Mouse (Mus musculus): ENCODE measurements at regions not wholly inside any gene's neighbourhood (a gene's known extent, or its start where the extent isn't known, plus 50 kb on each side); places are given as distances from the start of the nearest gene placed in this dataset.
A peak's percentile ranks its signal among the peaks of the same experiment; 100 is the strongest.

GRCm38 (mm10) chr13:19474041-19474440 is 78.4 kb upstream of the Stard3nl start:
- H3K36me3 ChIP-seq (ENCODE audit: control insufficient read depth, insufficient read depth), result no peaks in the 10 kb centered on the region
- ATAC-seq, result no peak
- no peaks in the 10 kb centered on the region for H3K9me3 ChIP-seq (ENCODE audit: control insufficient read depth)
- H3K27ac ChIP-seq (ENCODE audit: low read depth, low read length), result no peak overlapping the region
- no peak overlapping the region for H3K9ac ChIP-seq (ENCODE audit: low read depth, low read length)
- H3K4me2 ChIP-seq (replicated peaks; ENCODE audit: low read depth), result no peak overlapping the region
- no peaks in the 10 kb centered on the region for H3K4me1 ChIP-seq (replicated peaks; ENCODE audit: control insufficient read depth, insufficient read depth, low read length)
- TF ChIP-seq CTCF (IDR thresholded peaks at IDR 0.05; ENCODE audit: low read depth), result no peak
- WGBS, result 82% methylated on average over 10 of the region's 10 CpGs
- no peak overlapping the region for H3K4me3 ChIP-seq (ENCODE audit: low read depth, low read length)
- no peaks in the 10 kb centered on the region for H3K27me3 ChIP-seq (replicated peaks; ENCODE audit: control insufficient read depth, insufficient read depth, low read length)

- H3K9me3 ChIP-seq (ENCODE audit: control insufficient read depth), result no peaks in the 10 kb centered on the region
- no peak overlapping the region for H3K27ac ChIP-seq (ENCODE audit: low read depth, low read length)
- no peaks in the 10 kb centered on the region for H3K27me3 ChIP-seq (replicated peaks; ENCODE audit: control insufficient read depth, insufficient read depth, low read length)
- no peaks in the 10 kb centered on the region for H3K36me3 ChIP-seq (ENCODE audit: control insufficient read depth, insufficient read depth)
- WGBS, result 84% methylated on average over 1 of the region's 1 CpGs
- H3K9ac ChIP-seq (ENCODE audit: low read depth, low read length), result no peak overlapping the region
- no peak overlapping the region for H3K4me2 ChIP-seq (replicated peaks; ENCODE audit: low read depth)
- ATAC-seq, result no peak
- no peaks in the 10 kb centered on the region for H3K4me1 ChIP-seq (replicated peaks; ENCODE audit: control insufficient read depth, insufficient read depth, low read length)
- no peak for TF ChIP-seq CTCF (IDR thresholded peaks at IDR 0.05; ENCODE audit: low read depth)
- no peak overlapping the region for H3K4me3 ChIP-seq (ENCODE audit: low read depth, low read length)
These were observed 75.1 kb upstream of the Stard3nl start for GRCm38 (mm10) chr13:19470729-19471128.

- no peaks in the 10 kb centered on the region for H3K27me3 ChIP-seq (replicated peaks; ENCODE audit: control insufficient read depth, insufficient read depth, low read length)
- no peaks in the 10 kb centered on the region for H3K36me3 ChIP-seq (ENCODE audit: control insufficient read depth, insufficient read depth)
- H3K4me2 ChIP-seq (replicated peaks; ENCODE audit: low read depth), result no peak overlapping the region
- H3K9me3 ChIP-seq (ENCODE audit: control insufficient read depth), result no peaks in the 10 kb centered on the region; the same call in 1 of the 2 replicates
- no peak overlapping the region for H3K27ac ChIP-seq (ENCODE audit: low read depth, low read length)
- no peak for TF ChIP-seq CTCF (IDR thresholded peaks at IDR 0.05; ENCODE audit: low read depth)
- 77% methylated on average over 5 of the region's 5 CpGs for WGBS
- no peak overlapping the region for H3K4me3 ChIP-seq (ENCODE audit: low read depth, low read length)
- H3K9ac ChIP-seq (ENCODE audit: low read depth, low read length), result no peak overlapping the region
- no peak for ATAC-seq
- no peaks in the 10 kb centered on the region for H3K4me1 ChIP-seq (replicated peaks; ENCODE audit: control insufficient read depth, insufficient read depth, low read length)
These were observed 71.3 kb upstream of the Stard3nl start for GRCm38 (mm10) chr13:19466722-19467384.

- Histone ChIP-seq H3K27ac (ENCODE audit: low read depth, low read length) (no peak overlapping the region), H3K36me3 (ENCODE audit: control insufficient read depth, insufficient read depth) (no peaks in the 10 kb centered on the region), H3K27me3 (replicated peaks; ENCODE audit: control insufficient read depth, insufficient read depth, low read length) (no peaks in the 10 kb centered on the region), H3K9me3 (ENCODE audit: control insufficient read depth) (no peaks in the 10 kb centered on the region; the same call in 1 of the 2 replicates), H3K9ac (ENCODE audit: low read depth, low read length) (no peak overlapping the region), H3K4me2 (replicated peaks; ENCODE audit: low read depth) (no peak overlapping the region), H3K4me1 (replicated peaks; ENCODE audit: control insufficient read depth, insufficient read depth, low read length) (no peaks in the 10 kb centered on the region), H3K4me3 (ENCODE audit: low read depth, low read length) (no peak overlapping the region)
- TF ChIP-seq CTCF (IDR thresholded peaks at IDR 0.05; ENCODE audit: low read depth), result peak; percentile 28; the same call in 1 of the 2 replicates
- 89% methylated on average over 2 of the region's 2 CpGs for WGBS
- no peak for ATAC-seq
These were observed 67.4 kb upstream of the Stard3nl start for GRCm38 (mm10) chr13:19462966-19463365.

GRCm38 (mm10) chr13:19449387-19449786 is 53.8 kb upstream of the Stard3nl start:
- no peaks in the 10 kb centered on the region for H3K9me3 ChIP-seq (ENCODE audit: control insufficient read depth)
- H3K4me3 ChIP-seq (ENCODE audit: low read depth, low read length), result no peak overlapping the region
- H3K36me3 ChIP-seq (ENCODE audit: control insufficient read depth, insufficient read depth), result no peaks in the 10 kb centered on the region
- TF ChIP-seq CTCF (IDR thresholded peaks at IDR 0.05; ENCODE audit: low read depth), result no peak
- 69% methylated on average over 3 of the region's 3 CpGs for WGBS
- H3K4me2 ChIP-seq (replicated peaks; ENCODE audit: low read depth), result no peak overlapping the region
- no peaks in the 10 kb centered on the region for H3K4me1 ChIP-seq (replicated peaks; ENCODE audit: control insufficient read depth, insufficient read depth, low read length)
- no peak overlapping the region for H3K27ac ChIP-seq (ENCODE audit: low read depth, low read length)
- no peak for ATAC-seq
- no peak overlapping the region for H3K9ac ChIP-seq (ENCODE audit: low read depth, low read length)
- H3K27me3 ChIP-seq (replicated peaks; ENCODE audit: control insufficient read depth, insufficient read depth, low read length), result no peaks in the 10 kb centered on the region
